Mouse (Mus musculus): ENCODE data around the gene Hoxd11.

- no peak for TF ChIP-seq POLR2A (IDR thresholded peaks at IDR 0.05; ENCODE audit: low read depth, low read length)
- TF ChIP-seq CTCF (conservative IDR thresholded peaks at IDR 0.05; ENCODE audit: insufficient read depth, insufficient read length, low read depth, low read length) = no peak
Measured at GRCm38 (mm10) chr2:74702820-74703219, 23.5 kb downstream of the Hoxd11 start.
